Mouse (Mus musculus) erythroid progenitor cell, adult 5-6 weeks (primary cell): ENCODE measurements around the gene Gm14393. TPM values are rescaled to one million over a fixed set of nuclear protein-coding genes. Genes with fewer than 3 reads are reported as not detected.
"Not testable (repeated sequence)": the region's sequence is repeated elsewhere in the genome, so short reads cannot be mapped to it uniquely, and the experiment has no call there.

ENCODE experiments used
- ATAC-seq: replicated peaks from 2 replicates; pipeline ENCODE4 v1.8.0; 2016; ENCODE audit warnings: moderate number of reproducible peaks, mild to moderate bottlenecking, moderate TSS enrichment, inconsistent platforms; ENCODE audit not compliant: poor library complexity, low FRiP score, severe bottlenecking
- total RNA-seq, 2 experiments: library from RNA; stranded (forward) in 1 of 2; stranded (reverse) in 1 of 2; fragments of 150-400 nt in 1 of 2; fragments of 186-747, 209-891 nt in 1 of 2; gene quantifications; 2 replicates each; pipeline versions ENCODE4 v1.2.3 to v1.2.4; 2015 to 2017; ENCODE audit warnings: low replicate concordance in 2 of 2

The Gm14393 gene
- not detected in 2 replicates for total RNA-seq (2015; ENCODE audit: low replicate concordance)
- not detected in 2 replicates for total RNA-seq (2017; ENCODE audit: low replicate concordance)

- not testable (repeated sequence) for ATAC-seq
These were observed at the start of gene Gm14393 for GRCm38 (mm10) chr2:175067681-175068261. Gene Gm14393 (minus strand): TSS chr2:175067781.

- not testable (repeated sequence) for ATAC-seq
These were observed 23.3 kb downstream of the Gm14393 start for GRCm38 (mm10) chr2:175044268-175044667.

Other genes with a start within 250 kb of the Gm14393 start
- gene Gm14444, start 57.5 kb downstream of the Gm14393 start, total RNA-seq (2015; ENCODE audit: low replicate concordance) = not detected in 2 replicates
- gene Gm14444, start 57.5 kb downstream of the Gm14393 start, total RNA-seq (2017; ENCODE audit: low replicate concordance) = not detected in 2 replicates
- 19.3 TPM in 1 of 2 replicates, not detected in the other for gene Gm14399, start 74.2 kb upstream of the Gm14393 start, total RNA-seq (2015; ENCODE audit: low replicate concordance)
- 2.1 and 10.9 TPM in 2 replicates for gene Gm14399, start 74.2 kb upstream of the Gm14393 start, total RNA-seq (2017; ENCODE audit: low replicate concordance)
- gene Gm14443, start 108.1 kb upstream of the Gm14393 start, total RNA-seq (2015; ENCODE audit: low replicate concordance) = not detected in 2 replicates
- not detected in 2 replicates for gene Gm14443, start 108.1 kb upstream of the Gm14393 start, total RNA-seq (2017; ENCODE audit: low replicate concordance)
- 0.36 and 1.3 TPM in 2 replicates for gene Gm14391, start 139.1 kb upstream of the Gm14393 start, total RNA-seq (2015; ENCODE audit: low replicate concordance)
- 2.8 and 12.0 TPM in 2 replicates for gene Gm14391, start 139.1 kb upstream of the Gm14393 start, total RNA-seq (2017; ENCODE audit: low replicate concordance)
- 0.72 and 2.1 TPM in 2 replicates for gene Gm14440, start 207.3 kb upstream of the Gm14393 start, total RNA-seq (2015; ENCODE audit: low replicate concordance)
- 0.77 and 5.9 TPM in 2 replicates for gene Gm14440, start 207.3 kb upstream of the Gm14393 start, total RNA-seq (2017; ENCODE audit: low replicate concordance)